Mouse (Mus musculus) thymus, adult 18-20 months (tissue): ENCODE data around the gene Gm9803.

Source experiments
- DNase-seq, 2 experiments: peaks; one replicate each; pipeline ENCODE4 v3.0.0; 2022; ENCODE audit warnings: mixed read lengths in 2 of 2

The Gm9803 gene

GRCm38 (mm10) chr10:43516992-43517660 lies 6.8 kb upstream of the Gm9803 start:
- DNase-seq = no peak

- DNase-seq = no peak
Observed at GRCm38 (mm10) chr10:43517836-43518235, 6.0 kb upstream of the Gm9803 start.

GRCm38 (mm10) chr10:43518368-43518767 lies 5.5 kb upstream of the Gm9803 start:
- DNase-seq = no peak

- no peak for DNase-seq
Observed at GRCm38 (mm10) chr10:43519977-43520376, 3.9 kb upstream of the Gm9803 start.

GRCm38 (mm10) chr10:43527283-43528269 lies 3.7 kb downstream of the Gm9803 start:
- DNase-seq = no peak

- no peak for DNase-seq
Observed at GRCm38 (mm10) chr10:43534382-43534781, 10.5 kb downstream of the Gm9803 start.

GRCm38 (mm10) chr10:43537652-43538051 lies 13.8 kb downstream of the Gm9803 start:
- no peak for DNase-seq

- DNase-seq = no peak
Observed at GRCm38 (mm10) chr10:43538831-43539230, 14.9 kb downstream of the Gm9803 start.

GRCm38 (mm10) chr10:43539746-43540310 lies 15.9 kb downstream of the Gm9803 start:
- no peak for DNase-seq

GRCm38 (mm10) chr10:43540442-43541152 lies 16.7 kb downstream of the Gm9803 start, which contains the start of gene 1700021F05Rik:
Gene 1700021F05Rik (minus strand): TSS chr10:43540994.
- peak; percentile 91 for DNase-seq

- DNase-seq = no peak
Observed at GRCm38 (mm10) chr10:43541153-43541544, 17.3 kb downstream of the Gm9803 start.

- DNase-seq = no peak
Observed at GRCm38 (mm10) chr10:43549411-43549810, 25.5 kb downstream of the Gm9803 start.

GRCm38 (mm10) chr10:43550923-43551322 lies 27.0 kb downstream of the Gm9803 start:
- no peak for DNase-seq

GRCm38 (mm10) chr10:43551388-43551787 lies 27.5 kb downstream of the Gm9803 start:
- DNase-seq = no peak

GRCm38 (mm10) chr10:43557630-43558165 lies 33.8 kb downstream of the Gm9803 start:
- DNase-seq = no peak

GRCm38 (mm10) chr10:43559313-43559712 lies 35.4 kb downstream of the Gm9803 start:
- no peak for DNase-seq

GRCm38 (mm10) chr10:43560765-43561164 lies 36.9 kb downstream of the Gm9803 start:
- DNase-seq = no peak

- DNase-seq = no peak
Observed at GRCm38 (mm10) chr10:43561311-43561710, 37.4 kb downstream of the Gm9803 start.
